Mouse (Mus musculus): ENCODE data around the gene Nob1. TPM values are rescaled to one million over a fixed set of nuclear protein-coding genes. Genes with fewer than 3 reads are reported as not detected.

The Nob1 gene
- 81.9 and 82.4 TPM in 2 replicates for polyA plus RNA-seq (2014; fragmentation: Nextera tagmentation; extraction: Ambion mirVana)

DNA sequence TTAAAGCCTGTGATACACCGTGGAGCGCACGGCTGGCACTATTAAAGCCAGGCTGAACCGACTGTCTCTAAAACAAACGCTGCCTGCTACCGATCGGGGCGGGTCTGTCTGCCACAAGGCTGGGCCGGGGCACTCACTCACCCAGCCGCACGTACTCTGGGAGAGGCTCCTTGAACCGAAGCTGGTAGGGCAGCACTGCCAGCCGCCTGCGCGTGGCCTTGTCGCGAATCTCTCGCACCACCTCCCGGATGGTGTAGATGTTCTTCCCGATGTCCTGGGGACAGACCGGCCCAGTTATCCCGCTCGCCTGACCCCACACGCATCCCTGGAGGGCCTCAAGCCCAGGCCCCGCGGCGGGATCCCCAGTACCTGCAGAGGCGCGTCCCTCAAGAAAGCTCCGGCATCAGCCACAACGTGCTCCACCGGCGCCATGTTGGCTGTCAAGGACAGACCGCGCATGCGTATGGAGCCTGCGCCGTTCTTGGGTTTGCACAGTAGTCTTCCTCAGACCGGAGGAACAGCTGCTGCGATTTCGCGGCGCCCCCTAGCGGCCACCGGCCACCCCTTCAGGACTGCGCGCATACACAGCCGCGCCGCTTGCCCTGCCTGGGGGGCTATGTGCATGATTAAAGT, at the start of gene Nob1:
Gene Nob1, minus strand, starts transcription at position 455 of the 633 bp plus-strand sequence.
- peaks cover 2% of the 10 kb centered on the region for H3K36me3 ChIP-seq (replicated peaks; ENCODE audit: control insufficient read depth, insufficient read depth, low read depth, low read length)

DNA sequence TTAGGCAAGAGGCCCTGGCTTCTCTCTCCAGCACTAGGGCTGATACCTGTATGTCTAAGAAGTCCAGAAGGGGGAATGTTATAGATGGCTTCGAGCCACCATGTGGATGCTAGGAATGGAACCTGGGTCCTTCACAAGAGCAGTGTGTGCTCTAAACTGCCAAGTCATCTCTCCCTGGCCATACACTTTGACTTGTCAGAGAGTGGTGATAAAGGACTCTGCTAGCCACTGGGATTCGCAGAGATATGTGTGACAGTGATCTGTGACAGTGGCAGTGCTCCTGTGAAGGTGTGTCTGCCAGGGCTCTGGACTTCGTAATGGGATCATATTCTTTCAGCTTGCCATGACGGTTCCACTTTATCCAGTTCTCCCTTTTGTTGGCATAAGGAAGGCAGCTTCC, 48.5 kb upstream of the Nob1 start:
- ATAC-seq (replicated peaks; ENCODE audit: insufficient number of reproducible peaks, low FRiP score, low TSS enrichment, low read depth) = no peak
- Histone ChIP-seq H3K9me3 (replicated peaks; ENCODE audit: control insufficient read depth, low read length) (no peaks in the 10 kb centered on the region), H3K36me3 (replicated peaks; ENCODE audit: control insufficient read depth, insufficient read depth, low read depth, low read length) (no peaks in the 10 kb centered on the region), H3K27ac (replicated peaks; ENCODE audit: low read depth, low read length) (no peak overlapping the region), H3K27me3 (ENCODE audit: control insufficient read depth, insufficient read depth, low read length) (no peaks in the 10 kb centered on the region), H3K4me3 (ENCODE audit: low read depth, low read length) (no peak overlapping the region), H3K4me1 (ENCODE audit: control insufficient read depth, insufficient read depth, low read length) (peaks cover 3% of the 10 kb centered on the region; the same call in 1 of the 2 replicates), H3K4me2 (ENCODE audit: low read depth, low read length) (no peak overlapping the region), H3K9ac (replicated peaks; ENCODE audit: low read length) (no peak overlapping the region)
- DNase-seq (ENCODE audit: low spot score) = no peak
- 88% methylated on average over 4 of the region's 4 CpGs for WGBS

More for the DNA sequence above, at the start of gene Nob1:
- under 1% methylated on average over 50 of the region's 50 CpGs for WGBS
- H3K4me3 ChIP-seq (ENCODE audit: low read depth, low read length) = peak within 1 kb of the TSS; percentile 78
- H3K9me3 ChIP-seq (replicated peaks; ENCODE audit: control insufficient read depth, low read length) = no peaks in the 10 kb centered on the region
- DNase-seq (ENCODE audit: low spot score) (peak; percentile 98), ATAC-seq (replicated peaks; ENCODE audit: insufficient number of reproducible peaks, low FRiP score, low TSS enrichment, low read depth) (peak; percentile 98)
- H3K9ac ChIP-seq (replicated peaks; ENCODE audit: low read length) = peak within 1 kb of the TSS; percentile 87
- H3K27me3 ChIP-seq (ENCODE audit: control insufficient read depth, insufficient read depth, low read length) = no peaks in the 10 kb centered on the region
- H3K27ac ChIP-seq (replicated peaks; ENCODE audit: low read depth, low read length) = peak within 1 kb of the TSS; percentile 62
- H3K4me1 ChIP-seq (ENCODE audit: control insufficient read depth, insufficient read depth, low read length) = no peaks in the 10 kb centered on the region
- peak within 1 kb of the TSS; percentile 74 for H3K4me2 ChIP-seq (ENCODE audit: low read depth, low read length)

DNA sequence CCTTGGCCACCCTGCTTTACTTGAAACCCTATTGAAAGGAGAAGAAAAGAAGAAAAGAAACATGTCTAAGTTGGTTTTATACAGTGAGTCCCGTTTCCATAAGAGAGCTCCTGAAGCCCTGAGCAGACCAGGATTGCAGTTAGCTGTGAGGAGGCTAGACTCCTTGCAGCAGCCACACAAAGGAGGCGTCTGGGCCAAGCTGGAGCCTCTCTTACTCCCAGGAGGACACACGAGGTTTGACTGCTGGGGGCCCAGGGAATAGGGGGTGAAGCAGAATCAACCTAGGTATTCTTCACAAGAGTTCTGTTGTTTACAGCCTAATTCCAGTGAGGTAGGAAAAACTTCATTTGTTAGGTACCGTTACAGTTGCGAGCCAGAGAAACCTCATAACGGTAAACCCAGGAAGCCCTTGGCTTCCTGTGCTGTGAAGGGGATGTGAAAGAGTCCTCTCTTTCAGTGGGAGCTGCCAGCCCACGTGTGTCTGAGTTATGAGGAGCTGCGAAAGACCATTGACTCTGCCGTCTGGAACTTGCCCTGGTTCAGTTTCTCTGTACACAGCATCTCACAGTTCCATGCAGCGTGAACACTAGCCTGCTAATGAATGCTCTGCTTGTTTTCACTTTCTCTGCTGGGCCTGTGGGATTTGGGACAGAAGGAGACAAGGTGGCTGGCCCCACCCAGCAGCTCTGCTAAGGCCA, 47.7 kb upstream of the Nob1 start:
- no peak for ATAC-seq (replicated peaks; ENCODE audit: insufficient number of reproducible peaks, low FRiP score, low TSS enrichment, low read depth)
- no peaks in the 10 kb centered on the region for H3K27me3 ChIP-seq (ENCODE audit: control insufficient read depth, insufficient read depth, low read length)
- H3K9ac ChIP-seq (replicated peaks; ENCODE audit: low read length) = no peak overlapping the region
- H3K9me3 ChIP-seq (replicated peaks; ENCODE audit: control insufficient read depth, low read length) = no peaks in the 10 kb centered on the region
- H3K4me2 ChIP-seq (ENCODE audit: low read depth, low read length) = no peak overlapping the region
- DNase-seq (ENCODE audit: low spot score) = no peak
- no peaks in the 10 kb centered on the region for H3K36me3 ChIP-seq (replicated peaks; ENCODE audit: control insufficient read depth, insufficient read depth, low read depth, low read length)
- 52% methylated on average over 10 of the region's 10 CpGs for WGBS
- no peak overlapping the region for H3K4me3 ChIP-seq (ENCODE audit: low read depth, low read length)
- H3K27ac ChIP-seq (replicated peaks; ENCODE audit: low read depth, low read length) = no peak overlapping the region
- H3K4me1 ChIP-seq (ENCODE audit: control insufficient read depth, insufficient read depth, low read length) = peaks cover 3% of the 10 kb centered on the region; the same call in 1 of the 2 replicates

GRCm38 (mm10) chr8:107470302-107470701, 45.5 kb upstream of the Nob1 start:
- Histone ChIP-seq H3K9me3 (replicated peaks; ENCODE audit: control insufficient read depth, low read length) (no peaks in the 10 kb centered on the region), H3K36me3 (replicated peaks; ENCODE audit: control insufficient read depth, insufficient read depth, low read depth, low read length) (no peaks in the 10 kb centered on the region), H3K27me3 (ENCODE audit: control insufficient read depth, insufficient read depth, low read length) (no peaks in the 10 kb centered on the region), H3K9ac (replicated peaks; ENCODE audit: low read length) (no peak overlapping the region), H3K4me2 (ENCODE audit: low read depth, low read length) (no peak overlapping the region), H3K4me3 (ENCODE audit: low read depth, low read length) (no peak overlapping the region), H3K27ac (replicated peaks; ENCODE audit: low read depth, low read length) (no peak overlapping the region), H3K4me1 (ENCODE audit: control insufficient read depth, insufficient read depth, low read length) (peaks cover 3% of the 10 kb centered on the region; the same call in 1 of the 2 replicates)
- no peak for DNase-seq (ENCODE audit: low spot score)
- 71% methylated on average over 5 of the region's 5 CpGs for WGBS
- ATAC-seq (replicated peaks; ENCODE audit: insufficient number of reproducible peaks, low FRiP score, low TSS enrichment, low read depth) = no peak

GRCm38 (mm10) chr8:107468811-107469302, 44.0 kb upstream of the Nob1 start:
- H3K27ac ChIP-seq (replicated peaks; ENCODE audit: low read depth, low read length) = peak overlapping the region; percentile 84
- peaks cover 3% of the 10 kb centered on the region; the same call in 1 of the 2 replicates for H3K4me1 ChIP-seq (ENCODE audit: control insufficient read depth, insufficient read depth, low read length)
- H3K27me3 ChIP-seq (ENCODE audit: control insufficient read depth, insufficient read depth, low read length) = no peaks in the 10 kb centered on the region
- no peak for ATAC-seq (replicated peaks; ENCODE audit: insufficient number of reproducible peaks, low FRiP score, low TSS enrichment, low read depth)
- H3K36me3 ChIP-seq (replicated peaks; ENCODE audit: control insufficient read depth, insufficient read depth, low read depth, low read length) = no peaks in the 10 kb centered on the region
- H3K9me3 ChIP-seq (replicated peaks; ENCODE audit: control insufficient read depth, low read length) = no peaks in the 10 kb centered on the region
- H3K9ac ChIP-seq (replicated peaks; ENCODE audit: low read length) = peak overlapping the region; percentile 2; the same call in 1 of the 2 replicates
- H3K4me2 ChIP-seq (ENCODE audit: low read depth, low read length) = no peak overlapping the region
- no peak overlapping the region for H3K4me3 ChIP-seq (ENCODE audit: low read depth, low read length)
- DNase-seq (ENCODE audit: low spot score) = peak; percentile 87
- 22% methylated on average over 8 of the region's 8 CpGs for WGBS

DNA sequence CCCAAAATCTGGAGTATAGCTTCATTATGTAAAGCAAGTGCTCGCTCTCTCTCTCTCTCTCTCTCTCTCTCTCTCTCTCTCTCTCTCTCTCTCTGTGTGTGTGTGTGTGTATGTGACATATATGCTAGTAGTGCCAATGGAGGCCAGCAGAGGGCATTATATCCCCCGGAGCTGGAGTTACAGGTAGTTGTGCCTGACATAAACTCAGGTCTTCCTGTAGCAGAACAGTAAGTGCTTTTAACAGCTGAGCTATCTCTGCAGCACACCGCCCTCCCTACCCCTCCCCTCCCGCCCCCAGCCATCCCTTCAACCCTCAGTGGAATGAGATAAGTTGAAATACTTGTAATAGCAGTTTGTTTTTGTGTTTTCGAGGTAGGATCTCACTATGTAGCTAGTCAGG, 41.8 kb upstream of the Nob1 start:
- peak; percentile 18 for DNase-seq (ENCODE audit: low spot score)
- Histone ChIP-seq H3K4me2 (ENCODE audit: low read depth, low read length) (no peak overlapping the region), H3K27ac (replicated peaks; ENCODE audit: low read depth, low read length) (no peak overlapping the region), H3K9me3 (replicated peaks; ENCODE audit: control insufficient read depth, low read length) (no peaks in the 10 kb centered on the region), H3K4me3 (ENCODE audit: low read depth, low read length) (no peak overlapping the region), H3K27me3 (ENCODE audit: control insufficient read depth, insufficient read depth, low read length) (no peaks in the 10 kb centered on the region), H3K4me1 (ENCODE audit: control insufficient read depth, insufficient read depth, low read length) (peaks cover 3% of the 10 kb centered on the region; the same call in 1 of the 2 replicates), H3K9ac (replicated peaks; ENCODE audit: low read length) (no peak overlapping the region), H3K36me3 (replicated peaks; ENCODE audit: control insufficient read depth, insufficient read depth, low read depth, low read length) (no peaks in the 10 kb centered on the region)
- no peak for ATAC-seq (replicated peaks; ENCODE audit: insufficient number of reproducible peaks, low FRiP score, low TSS enrichment, low read depth)
- 92% methylated on average over 5 of the region's 5 CpGs for WGBS

DNA sequence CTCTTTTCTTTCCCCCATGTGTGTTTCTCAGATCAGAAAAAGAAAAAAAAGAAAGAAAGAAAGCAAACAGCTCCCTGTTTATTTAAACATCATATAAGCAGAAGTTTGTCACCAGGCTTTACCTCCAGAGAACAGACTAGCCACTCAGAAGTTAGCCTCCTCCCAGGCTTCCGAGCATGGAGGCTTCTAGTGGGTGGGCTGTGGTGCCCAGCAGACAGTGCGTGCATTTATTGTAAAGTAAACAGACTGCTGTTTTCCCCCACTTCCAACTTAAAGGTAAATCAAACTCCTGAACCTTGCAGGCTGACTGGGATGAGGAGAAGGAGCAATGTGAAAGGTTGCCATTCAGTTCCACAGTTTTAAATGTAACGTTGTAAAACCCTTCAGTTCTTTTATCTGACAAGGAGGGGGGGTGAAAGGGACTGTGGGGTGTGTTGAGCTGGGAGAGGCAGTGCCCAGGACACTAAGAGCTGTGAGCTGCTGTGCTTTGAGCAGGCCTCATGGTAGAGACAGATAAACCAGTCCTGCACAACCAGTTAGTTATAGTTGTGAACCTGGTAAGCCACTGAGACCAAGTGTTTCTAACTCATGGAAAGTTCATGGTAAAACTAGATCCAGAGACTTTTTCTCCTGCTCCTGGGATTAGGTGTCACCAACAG, 40.6 kb upstream of the Nob1 start:
- Histone ChIP-seq H3K4me3 (ENCODE audit: low read depth, low read length) (no peak overlapping the region), H3K27me3 (ENCODE audit: control insufficient read depth, insufficient read depth, low read length) (no peaks in the 10 kb centered on the region), H3K4me1 (ENCODE audit: control insufficient read depth, insufficient read depth, low read length) (peaks cover 3% of the 10 kb centered on the region; the same call in 1 of the 2 replicates), H3K9me3 (replicated peaks; ENCODE audit: control insufficient read depth, low read length) (no peaks in the 10 kb centered on the region), H3K27ac (replicated peaks; ENCODE audit: low read depth, low read length) (0 out of 2 replicates have a peak overlapping the region, but pooled peaks have one; percentile 28), H3K36me3 (replicated peaks; ENCODE audit: control insufficient read depth, insufficient read depth, low read depth, low read length) (no peaks in the 10 kb centered on the region), H3K4me2 (ENCODE audit: low read depth, low read length) (no peak overlapping the region), H3K9ac (replicated peaks; ENCODE audit: low read length) (no peak overlapping the region)
- ATAC-seq (replicated peaks; ENCODE audit: insufficient number of reproducible peaks, low FRiP score, low TSS enrichment, low read depth) = no peak
- peak; percentile 12 for DNase-seq (ENCODE audit: low spot score)
- WGBS = 45% methylated on average over 3 of the region's 3 CpGs
